Mouse (Mus musculus) testis, adult 2 months (tissue): ENCODE results near the gene Prrc2a.

Experiments
- CTCF ChIP-seq: fragments of 200-500 bp; IDR thresholded peaks from 2 replicates; pipeline ENCODE4 v1.5.1; 2012; ENCODE audit warnings: low read depth, mild to moderate bottlenecking, inconsistent platforms, low read length, moderate library complexity; ENCODE audit not compliant: control insufficient read depth, insufficient read depth, insufficient replicate concordance
- POLR2A ChIP-seq: fragments of 200-500 bp; IDR thresholded peaks from 2 replicates; pipeline ENCODE4 v1.6.1; 2012; ENCODE audit warnings: low read depth, mild to moderate bottlenecking, inconsistent platforms, low read length, moderate library complexity; ENCODE audit not compliant: control insufficient read depth

GRCm38 (mm10) chr17:35103221-35103690, 61.4 kb downstream of the Prrc2a start:
- TF ChIP-seq CTCF: no peak
- no peak for TF ChIP-seq POLR2A
